Mouse (Mus musculus): ENCODE data around the gene Ica1.

The Ica1 gene

GRCm38 (mm10) chr6:8741659-8742058 lies 36.6 kb downstream of the Ica1 start:
- WGBS, result 29% methylated on average over 1 of the region's 1 CpGs

- 57% methylated on average over 2 of the region's 2 CpGs for WGBS
These were observed 38.2 kb downstream of the Ica1 start for GRCm38 (mm10) chr6:8740092-8740491.

- WGBS, result 59% methylated on average over 4 of the region's 4 CpGs
These were observed 39.9 kb downstream of the Ica1 start for GRCm38 (mm10) chr6:8738396-8738795.

GRCm38 (mm10) chr6:8735657-8736492 lies 42.4 kb downstream of the Ica1 start:
- 38% methylated on average over 8 of the region's 8 CpGs for WGBS

- WGBS, result 70% methylated on average over 3 of the region's 3 CpGs
These were observed 43.2 kb downstream of the Ica1 start for GRCm38 (mm10) chr6:8735044-8735443.

- 60% methylated on average over 5 of the region's 5 CpGs for WGBS
These were observed 45.8 kb downstream of the Ica1 start for GRCm38 (mm10) chr6:8732492-8732891.

- WGBS, result 52% methylated on average over 4 of the region's 4 CpGs
These were observed 46.6 kb downstream of the Ica1 start for GRCm38 (mm10) chr6:8731656-8732191.

- WGBS, result 88% methylated on average over 2 of the region's 2 CpGs
These were observed 47.9 kb downstream of the Ica1 start for GRCm38 (mm10) chr6:8730433-8730832.

- 79% methylated on average over 8 of the region's 8 CpGs for WGBS
These were observed 50.5 kb downstream of the Ica1 start for GRCm38 (mm10) chr6:8727806-8728205.

GRCm38 (mm10) chr6:8725610-8726009 lies 52.7 kb downstream of the Ica1 start:
- WGBS, result 61% methylated on average over 1 of the region's 1 CpGs

GRCm38 (mm10) chr6:8719692-8720091 lies 58.6 kb downstream of the Ica1 start:
- WGBS, result 52% methylated on average over 2 of the region's 2 CpGs

- 58% methylated on average over 7 of the region's 7 CpGs for WGBS
These were observed 60.3 kb downstream of the Ica1 start for GRCm38 (mm10) chr6:8717967-8718366.

- 96% methylated on average over 2 of the region's 2 CpGs for WGBS
These were observed 61.7 kb downstream of the Ica1 start for GRCm38 (mm10) chr6:8716539-8716938.

- 87% methylated on average over 5 of the region's 5 CpGs for WGBS
These were observed 67.0 kb downstream of the Ica1 start for GRCm38 (mm10) chr6:8711246-8711645.

- 49% methylated on average over 12 of the region's 12 CpGs for WGBS
These were observed 83.4 kb downstream of the Ica1 start for GRCm38 (mm10) chr6:8694636-8695514.

GRCm38 (mm10) chr6:8693926-8694635 lies 84.2 kb downstream of the Ica1 start:
- 51% methylated on average over 10 of the region's 10 CpGs for WGBS

GRCm38 (mm10) chr6:8693141-8693881 lies 85.0 kb downstream of the Ica1 start:
- 46% methylated on average over 11 of the region's 11 CpGs for WGBS

GRCm38 (mm10) chr6:8691199-8691975 lies 86.9 kb downstream of the Ica1 start:
- WGBS, result 72% methylated on average over 2 of the region's 2 CpGs

GRCm38 (mm10) chr6:8690441-8690840 lies 87.8 kb downstream of the Ica1 start:
- 59% methylated on average over 3 of the region's 3 CpGs for WGBS

All from cerebral cortex, adult 2 months (tissue).